Mouse (Mus musculus) gastrocnemius, postnatal 4 days (tissue): ENCODE measurements around the gene Ttc28. TPM values are rescaled to one million over a fixed set of nuclear protein-coding genes. Genes with fewer than 3 reads are reported as not detected.

Experiments
- DNase-seq, 2 experiments: peaks; one replicate each; pipeline ENCODE4 v3.0.0; 2021 to 2022; ENCODE audit warnings: low spot score in 2 of 2, mixed read lengths in 2 of 2
- total RNA-seq, 2 experiments: library from RNA; stranded (reverse); gene quantifications; 2 replicates each; pipeline ENCODE4 v1.2.3; 2021

The Ttc28 gene
- total RNA-seq, 2 experiments from 2014 or later: 27.1 to 33.1 TPM

DNA sequence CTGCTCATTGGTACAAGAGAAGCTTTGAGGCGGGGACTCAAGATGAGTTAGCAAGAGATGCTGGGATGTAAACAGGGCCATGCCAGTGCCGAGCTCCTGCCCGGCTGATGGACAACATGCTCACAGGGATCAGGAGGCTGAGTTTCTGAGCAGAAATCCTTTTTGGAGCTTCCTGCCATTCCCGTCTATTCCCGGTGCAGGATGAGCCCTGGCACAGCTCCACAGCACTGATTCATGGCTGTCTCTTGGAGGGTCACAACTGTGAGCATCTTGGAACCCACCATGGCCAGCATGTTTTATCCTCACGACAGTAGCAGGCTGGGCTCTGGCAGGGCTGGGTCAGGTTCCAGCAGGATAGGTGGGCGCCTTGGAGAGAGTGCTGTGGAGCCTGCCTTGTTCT lies 384.9 kb downstream of the Ttc28 start:
- DNase-seq: no peak

DNA sequence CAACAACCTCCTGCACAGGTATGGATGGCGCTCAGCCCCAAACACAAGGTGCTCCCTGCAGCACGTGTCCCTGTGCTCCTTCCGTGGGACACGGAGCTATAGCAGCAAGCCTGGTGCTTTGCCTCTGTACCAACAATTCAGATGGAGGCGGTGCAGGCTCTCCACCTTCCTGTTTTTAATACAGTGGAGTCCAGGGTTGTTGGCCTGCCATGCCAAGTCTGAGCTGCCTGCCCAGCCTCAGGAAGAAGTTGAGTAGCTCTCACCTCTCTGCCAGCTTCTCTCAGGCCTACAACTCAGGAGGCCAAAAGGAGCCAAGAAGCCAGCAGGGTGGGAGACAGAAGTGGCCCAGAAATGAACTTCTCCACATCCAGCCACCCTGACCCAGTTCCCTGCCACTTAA lies 387.1 kb downstream of the Ttc28 start:
- DNase-seq: no peak

DNA sequence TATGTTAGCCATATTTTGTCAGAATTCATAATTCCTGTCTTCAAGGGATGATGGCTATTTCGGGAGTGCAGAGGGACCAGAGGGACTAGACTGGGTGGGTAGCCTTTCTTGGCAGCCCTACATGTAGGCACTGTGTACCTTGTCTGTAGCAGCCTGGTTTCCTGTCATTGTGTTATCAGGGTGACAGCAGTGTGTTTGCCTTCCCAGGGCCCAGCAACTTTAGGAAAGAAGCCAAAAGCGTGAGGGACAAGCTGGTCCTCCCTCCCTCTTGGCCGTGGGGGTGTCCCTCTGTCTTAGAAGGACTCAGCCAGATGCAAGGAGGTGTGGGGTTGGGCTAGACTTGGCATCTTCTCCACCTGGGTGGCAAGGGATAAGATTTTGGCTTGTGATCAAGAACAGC lies 387.5 kb downstream of the Ttc28 start:
- DNase-seq: no peak

- no peak for DNase-seq
Observed at GRCm38 (mm10) chr5:111268852-111269251, 389.2 kb downstream of the Ttc28 start.

DNA sequence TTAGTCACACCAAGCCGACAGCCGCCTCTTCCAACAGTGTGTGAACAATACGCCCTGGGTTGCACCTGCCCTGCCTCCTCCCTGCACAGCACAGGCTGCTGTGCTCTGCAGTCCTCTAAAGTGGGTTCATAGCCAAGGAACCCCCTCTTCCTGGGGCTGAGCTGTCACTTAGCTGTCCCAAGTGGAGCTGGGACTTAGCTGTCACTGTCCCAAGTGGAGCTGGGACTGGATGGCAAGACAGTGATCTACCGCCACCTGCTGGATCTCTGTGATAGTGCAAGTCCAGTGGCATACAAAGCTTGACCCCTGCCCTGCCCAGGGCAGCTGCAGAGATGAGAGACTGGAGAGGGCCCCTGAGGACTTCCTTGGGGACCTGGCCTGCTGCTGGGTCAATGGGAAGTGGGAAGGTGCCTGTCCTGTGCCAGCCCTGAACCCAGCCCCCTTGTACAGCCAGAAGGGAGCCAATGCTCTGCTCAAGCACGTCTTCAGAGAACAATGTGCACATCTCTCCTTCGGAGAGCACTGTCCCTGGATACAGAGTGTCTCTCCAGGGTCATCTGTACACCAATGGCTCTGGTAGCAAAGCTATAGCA lies 390.1 kb downstream of the Ttc28 start:
- DNase-seq: peak; percentile 68 to 77

DNA sequence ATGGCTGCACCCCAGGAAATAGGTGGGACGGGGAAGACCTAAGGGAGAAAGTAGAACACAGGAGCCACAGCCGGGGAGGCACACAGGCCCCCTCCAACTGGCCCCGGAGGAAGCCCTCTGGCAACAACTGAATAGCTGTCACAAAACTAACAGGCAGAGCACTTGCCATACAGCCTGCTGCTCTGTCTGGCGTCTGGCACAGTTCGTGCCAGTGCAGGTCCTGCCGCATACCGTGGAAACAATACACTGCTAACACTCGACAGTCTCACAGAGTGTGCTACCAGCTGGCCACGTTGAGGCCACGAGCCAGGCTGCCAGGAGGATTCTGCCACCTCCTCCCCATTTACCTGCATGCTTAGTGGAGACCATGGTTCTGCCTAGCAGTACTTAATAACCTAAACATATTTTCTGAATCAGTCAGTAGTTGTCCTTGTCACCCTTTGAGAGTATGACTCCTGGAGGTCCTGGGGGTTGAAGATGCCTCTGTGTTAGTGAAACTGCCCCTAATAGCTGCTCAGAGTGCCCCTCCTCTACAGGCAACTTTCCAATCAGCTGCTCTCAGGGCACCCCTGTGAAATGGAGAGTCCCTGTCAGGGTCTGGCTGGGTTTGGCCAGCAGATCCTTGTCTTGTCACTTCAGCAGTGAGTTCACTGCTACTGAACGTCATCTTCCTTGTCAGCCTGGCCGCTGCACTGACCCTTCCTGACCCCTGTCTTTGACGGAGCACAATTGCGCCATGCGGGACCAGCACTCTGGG lies 390.8 kb downstream of the Ttc28 start:
- no peak for DNase-seq

DNA sequence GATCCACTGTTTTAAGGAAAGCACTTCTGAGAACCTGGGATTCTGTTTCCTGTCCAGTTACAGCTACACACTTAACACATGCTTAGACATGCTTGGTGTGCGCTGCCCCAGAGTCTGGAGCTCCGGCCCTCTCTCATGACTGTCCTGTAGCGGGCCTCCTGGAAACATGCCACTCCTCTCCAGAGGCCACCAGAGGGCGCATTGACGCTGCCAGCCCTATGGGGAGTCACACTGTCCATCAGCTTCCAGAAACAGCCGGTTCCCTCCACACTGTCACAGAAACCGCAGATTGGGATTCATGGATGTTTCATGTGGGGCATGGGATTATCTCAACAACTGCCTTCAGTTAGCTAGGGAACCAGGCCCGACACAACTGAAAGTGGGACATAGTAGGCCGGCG lies 394.0 kb downstream of the Ttc28 start:
- peak; percentile 68 to 86 for DNase-seq

- no peak for DNase-seq
Observed at GRCm38 (mm10) chr5:111274948-111275347, 395.3 kb downstream of the Ttc28 start.

- DNase-seq: no peak
Observed at GRCm38 (mm10) chr5:111284420-111285175, 405.0 kb downstream of the Ttc28 start.

DNA sequence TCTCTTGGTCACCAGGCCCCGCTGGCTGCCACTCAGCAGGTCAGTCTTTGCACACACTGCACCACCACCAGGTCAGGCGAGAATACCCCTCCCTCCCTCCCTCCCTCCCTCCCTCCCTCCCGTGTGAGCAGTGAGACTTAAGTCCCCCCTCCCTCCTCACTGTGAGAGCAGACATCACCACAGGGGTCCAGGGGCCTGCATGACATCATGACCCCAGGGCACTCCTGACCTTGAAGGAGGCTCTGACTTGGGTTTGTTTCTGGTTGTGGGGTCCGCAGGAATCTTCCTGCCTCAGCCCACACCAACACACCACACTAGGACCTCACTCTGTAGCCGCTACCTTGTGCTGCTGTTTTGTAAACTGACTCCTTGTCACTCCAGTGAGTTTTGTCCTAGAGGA lies 408.0 kb downstream of the Ttc28 start:
- DNase-seq: no peak

- DNase-seq: no peak
Observed at GRCm38 (mm10) chr5:111288486-111288885, 408.9 kb downstream of the Ttc28 start.

DNA sequence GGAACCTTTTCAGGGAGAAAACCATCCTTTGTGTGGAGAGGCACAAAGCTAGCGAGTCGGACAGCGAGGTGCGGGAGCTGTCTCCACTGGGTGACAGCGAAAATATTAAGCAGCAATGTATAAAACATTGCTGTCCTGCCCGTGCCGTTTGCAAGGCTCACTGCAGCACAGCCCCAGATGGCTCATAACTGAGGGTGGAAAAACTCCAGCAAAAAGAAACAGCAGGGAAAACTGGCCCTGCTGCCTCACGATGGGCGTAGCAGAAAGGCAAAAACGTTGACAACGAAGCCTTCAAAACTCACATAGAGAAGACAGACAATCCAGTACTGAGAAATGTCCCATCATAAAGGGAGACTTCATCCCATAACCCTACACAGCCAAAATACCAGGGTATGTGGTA lies 410.5 kb downstream of the Ttc28 start:
- DNase-seq: no peak

GRCm38 (mm10) chr5:111291639-111292038 lies 412.0 kb downstream of the Ttc28 start:
- DNase-seq: no peak

DNA sequence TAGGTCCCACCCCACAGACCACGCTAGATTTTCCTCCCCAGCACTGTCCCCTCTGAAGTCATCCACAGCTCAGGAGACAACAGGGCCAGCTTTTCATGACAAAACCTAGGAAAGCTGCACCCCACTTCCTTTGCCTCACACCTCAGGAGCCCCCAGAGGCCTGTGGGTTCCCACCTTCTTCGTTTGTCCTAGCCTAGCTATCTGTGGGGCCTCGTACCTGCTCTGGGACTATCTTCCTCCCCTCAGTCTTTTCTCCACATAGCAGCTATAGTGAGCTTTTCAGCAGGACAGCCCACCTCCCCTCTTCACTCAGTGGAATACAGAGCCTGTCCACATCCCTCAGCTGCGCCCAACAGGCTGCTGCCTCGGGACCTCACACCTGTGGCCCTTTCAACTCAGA lies 418.2 kb downstream of the Ttc28 start:
- no peak for DNase-seq

GRCm38 (mm10) chr5:111298706-111299105 lies 419.1 kb downstream of the Ttc28 start:
- no peak for DNase-seq

GRCm38 (mm10) chr5:111300776-111301175 lies 421.2 kb downstream of the Ttc28 start:
- no peak for DNase-seq

GRCm38 (mm10) chr5:111301736-111302135 lies 422.1 kb downstream of the Ttc28 start:
- no peak for DNase-seq

GRCm38 (mm10) chr5:111304730-111305129 lies 425.1 kb downstream of the Ttc28 start:
- no peak for DNase-seq

- DNase-seq: no peak
Observed at GRCm38 (mm10) chr5:111310185-111310584, 430.6 kb downstream of the Ttc28 start.

GRCm38 (mm10) chr5:111313833-111314232 lies 434.2 kb downstream of the Ttc28 start:
- no peak for DNase-seq

- DNase-seq: no peak
Observed at GRCm38 (mm10) chr5:111315061-111315460, 435.5 kb downstream of the Ttc28 start.

- DNase-seq: no peak
Observed at GRCm38 (mm10) chr5:111317526-111317925, 437.9 kb downstream of the Ttc28 start.
